Mouse (Mus musculus): ENCODE data around the gene Map2k7.

Map2k7 gene

DNA sequence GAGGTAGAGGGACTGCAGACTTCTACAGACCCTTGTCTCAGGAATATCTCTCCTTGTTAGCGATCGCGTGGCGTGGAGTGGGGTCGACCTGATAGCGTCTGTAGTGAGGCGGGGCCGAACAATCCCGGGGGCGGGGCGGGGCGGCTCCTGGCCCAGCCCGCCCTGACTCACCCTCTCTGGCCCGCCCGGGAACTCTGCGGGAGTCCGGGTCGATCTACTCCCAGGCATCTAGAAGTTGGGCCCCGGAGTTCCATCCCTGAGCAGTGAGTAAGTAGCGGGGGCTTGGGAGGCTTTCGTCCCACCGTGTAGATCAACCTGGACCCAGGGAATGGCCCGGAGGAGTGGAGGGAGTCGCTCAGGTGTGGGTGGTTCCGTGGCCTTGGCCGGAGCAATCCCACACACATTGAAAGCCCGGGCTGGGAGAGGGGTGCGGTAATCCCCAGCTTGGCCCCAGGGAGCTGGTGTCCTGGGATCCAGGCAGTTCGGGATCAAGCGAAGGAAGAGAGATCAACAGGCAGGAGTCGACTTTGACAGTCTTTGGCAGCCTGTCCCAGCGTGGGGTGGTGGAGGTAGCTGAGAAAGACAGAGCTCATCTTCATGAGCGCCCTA lies 11.7 kb upstream of the Map2k7 start, which contains the start of gene Lrrc8e:
Gene Lrrc8e (plus strand): TSS at position 89 of the 609 bp plus-strand sequence.
- peak; percentile 81 for DNase-seq

DNA sequence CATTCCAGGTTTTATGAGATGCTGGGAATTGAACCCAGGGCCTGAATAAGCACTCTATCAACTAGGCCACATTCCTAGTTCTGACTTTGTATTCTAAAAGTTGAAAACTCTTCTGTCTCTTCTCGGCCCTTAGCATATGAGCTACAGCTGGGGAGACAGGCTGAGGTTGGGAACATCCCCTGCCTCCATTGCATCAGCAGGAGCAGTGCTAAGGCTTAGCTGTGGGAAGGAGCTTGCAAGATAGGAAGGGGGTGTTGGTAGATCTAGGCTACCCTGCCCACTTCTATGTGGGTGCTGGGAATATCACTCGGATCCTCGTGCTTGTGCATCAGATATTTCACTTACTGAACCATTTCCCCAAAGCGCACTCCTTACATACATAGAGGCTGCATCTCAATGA lies 10.6 kb upstream of the Map2k7 start:
- peak; percentile 66 for DNase-seq

DNA sequence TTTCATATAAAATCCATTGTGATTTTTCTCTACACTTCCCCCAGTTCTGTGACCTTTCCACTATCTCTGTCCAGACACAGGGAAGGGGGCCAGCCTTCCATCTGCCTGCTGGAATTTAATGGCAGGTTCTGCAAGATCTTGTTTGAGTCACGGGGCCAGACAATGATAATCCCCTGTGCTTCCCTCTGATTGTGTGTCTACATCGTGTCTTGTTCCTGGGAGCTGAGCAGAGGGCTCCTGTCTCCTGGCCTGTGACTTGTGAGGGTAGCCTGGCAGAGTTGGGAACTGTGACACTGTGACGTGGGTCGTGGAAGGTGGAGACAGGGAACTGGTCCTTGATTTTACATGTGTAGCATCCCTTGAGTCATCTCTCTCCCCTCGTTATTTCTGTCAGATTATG lies 8.8 kb upstream of the Map2k7 start:
- DNase-seq: peak; percentile 64

DNA sequence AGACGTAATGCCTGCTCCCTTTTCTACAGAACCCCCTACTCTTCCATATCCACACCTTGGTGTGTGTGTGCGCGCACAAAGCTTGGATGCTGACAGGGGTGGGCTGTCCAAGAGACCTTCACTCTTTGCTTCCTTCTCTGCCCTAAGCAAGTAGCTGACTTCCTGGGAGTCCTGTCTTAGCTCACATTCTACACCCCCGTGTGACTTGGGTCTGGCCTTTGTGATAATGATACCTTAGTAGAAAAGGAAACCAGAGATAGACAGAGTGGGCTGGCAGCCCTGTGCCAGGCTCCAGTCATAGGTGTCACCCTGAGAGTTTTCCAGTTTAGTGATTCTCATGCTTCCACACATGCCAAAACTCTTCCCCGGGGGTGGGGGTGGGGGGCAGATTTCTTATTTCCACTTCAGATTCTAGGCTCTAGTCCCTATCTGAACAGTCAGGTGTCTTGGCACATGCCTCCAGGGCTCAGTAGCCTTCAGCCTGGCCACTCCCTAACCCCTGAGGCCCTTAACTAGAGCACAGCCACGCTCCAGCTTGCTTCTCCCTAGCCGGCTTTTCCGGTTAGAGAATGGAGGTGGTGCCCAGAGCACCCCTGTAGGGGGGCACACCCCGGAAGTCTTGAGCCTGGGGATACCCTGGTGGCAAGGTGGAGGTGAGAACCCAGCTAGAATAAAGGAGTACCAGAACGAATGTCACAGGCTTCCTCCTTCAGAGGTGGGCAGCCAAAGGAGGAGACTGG lies 7.8 kb upstream of the Map2k7 start:
- DNase-seq: peak; percentile 88

DNA sequence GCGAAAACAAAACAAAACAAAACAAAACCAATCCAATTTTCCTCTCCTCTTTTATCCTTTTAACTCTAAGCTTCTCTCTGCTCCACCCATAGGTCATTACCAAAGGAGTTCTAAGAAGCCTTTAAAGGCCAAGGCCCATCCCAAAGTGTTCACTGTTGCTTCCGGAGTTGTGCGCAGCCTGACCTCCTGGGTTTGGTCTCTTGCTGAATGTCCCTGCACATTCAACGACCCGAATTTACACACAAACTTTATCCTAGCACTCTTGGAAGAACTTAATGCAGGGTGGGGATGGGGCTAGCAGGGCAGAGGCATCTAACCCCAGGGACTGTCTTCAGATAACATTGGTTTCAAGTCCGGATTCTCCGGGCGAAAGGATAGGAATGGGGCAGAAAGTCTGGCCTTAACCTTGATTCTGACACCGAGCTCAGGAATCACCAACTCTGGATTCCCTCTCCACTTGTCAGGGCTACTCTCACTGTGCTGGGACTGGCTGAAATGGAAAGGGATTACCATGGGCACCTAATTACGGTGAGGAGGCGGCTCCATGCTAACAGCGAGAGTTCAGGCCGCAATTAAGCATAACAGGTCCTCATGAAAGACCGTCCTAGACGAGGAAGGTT lies 616 bp upstream of the Map2k7 start:
- DNase-seq: no peak

DNA sequence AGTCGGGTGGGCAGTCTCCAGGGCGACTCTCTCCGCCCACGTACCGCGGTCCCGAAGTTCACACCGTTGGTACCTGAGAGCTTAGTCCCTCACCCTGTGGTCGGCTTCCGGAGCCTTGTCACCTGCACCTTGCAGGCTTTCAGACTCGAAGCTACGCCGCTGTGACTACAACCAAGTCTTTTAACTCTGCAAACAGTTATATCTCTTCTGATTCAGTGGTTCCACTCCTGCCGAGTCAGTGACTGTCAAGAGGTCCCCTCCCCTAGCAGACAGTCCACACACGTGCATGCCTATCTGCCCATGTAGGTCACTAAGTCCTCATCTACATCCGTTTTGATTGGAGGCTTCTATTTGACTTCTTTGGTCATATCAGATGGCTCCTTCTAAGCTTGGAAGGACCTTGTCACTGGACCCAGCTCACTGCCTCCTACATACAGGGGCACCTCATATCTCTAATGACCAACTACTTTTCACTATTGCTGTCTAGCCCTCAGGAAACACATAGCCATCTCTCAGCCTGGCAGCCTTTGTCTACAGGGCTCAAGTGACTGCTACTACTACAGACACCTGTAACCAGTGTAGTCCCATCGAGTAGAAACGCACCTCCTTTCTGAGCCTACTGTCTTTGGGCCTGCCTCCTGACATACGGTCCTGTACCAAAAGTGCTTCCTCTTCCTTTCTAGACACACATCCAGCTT lies 802 bp downstream of the Map2k7 start:
- DNase-seq: peak; percentile 92

DNA sequence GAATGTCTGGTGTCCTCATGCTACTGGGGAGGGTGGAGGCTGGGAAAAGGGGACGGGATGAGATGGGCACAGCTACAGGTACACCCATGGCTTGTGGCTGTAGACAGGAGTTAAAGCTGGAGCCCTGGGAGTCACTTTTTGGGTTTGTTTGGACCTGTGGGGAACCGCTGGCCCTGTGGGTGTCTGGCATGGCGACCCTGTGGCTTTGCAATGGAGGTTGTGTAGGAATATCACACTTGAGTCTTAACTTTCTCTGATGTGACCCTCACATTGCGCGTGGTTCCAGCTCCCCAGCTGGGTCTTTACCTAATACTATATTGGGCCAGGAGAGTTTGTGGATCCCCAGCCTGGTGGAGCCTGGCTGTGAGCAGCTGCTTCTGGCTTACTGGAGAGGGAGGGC lies 6.5 kb downstream of the Map2k7 start:
- DNase-seq: peak; percentile 90

DNA sequence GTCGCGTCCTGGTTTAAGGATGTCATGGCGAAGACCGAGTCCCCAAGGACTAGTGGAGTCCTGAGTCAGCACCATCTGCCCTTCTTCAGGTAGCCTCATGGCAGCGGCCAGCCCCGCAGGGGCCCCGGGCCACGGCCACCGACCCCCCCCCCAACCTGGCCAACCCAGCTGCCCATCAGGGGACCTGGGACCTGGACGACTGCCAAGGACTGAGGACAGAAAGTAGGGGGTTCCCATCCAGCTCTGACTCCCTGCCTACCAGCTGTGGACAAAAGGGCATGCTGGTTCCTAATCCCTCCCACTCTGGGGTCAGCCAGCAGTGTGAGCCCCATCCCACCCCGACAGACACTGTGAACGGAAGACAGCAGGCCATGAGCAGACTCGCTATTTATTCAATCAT lies 7.2 kb downstream of the Map2k7 start:
- DNase-seq: peak; percentile 91

DNA sequence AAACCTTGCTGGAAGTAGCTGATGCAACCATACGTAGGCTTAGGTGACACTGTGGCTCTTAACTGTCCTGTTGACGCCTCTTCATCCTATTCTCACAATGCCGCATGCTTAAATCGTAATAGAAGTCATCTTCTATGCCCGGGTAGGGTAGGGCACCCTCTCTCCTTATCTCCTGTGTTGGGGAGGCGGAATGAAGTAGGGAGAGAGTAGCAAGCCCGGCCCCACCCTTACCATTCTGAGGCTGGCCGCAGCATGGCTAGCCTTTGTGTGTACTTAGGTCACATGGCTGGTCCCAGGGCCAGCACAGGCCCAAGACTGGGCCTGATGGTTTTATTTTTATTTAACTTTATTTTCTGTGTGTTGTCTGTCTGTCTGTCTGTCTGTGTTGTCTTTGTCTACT lies 8.7 kb downstream of the Map2k7 start:
- peak; percentile 70 for DNase-seq

DNA sequence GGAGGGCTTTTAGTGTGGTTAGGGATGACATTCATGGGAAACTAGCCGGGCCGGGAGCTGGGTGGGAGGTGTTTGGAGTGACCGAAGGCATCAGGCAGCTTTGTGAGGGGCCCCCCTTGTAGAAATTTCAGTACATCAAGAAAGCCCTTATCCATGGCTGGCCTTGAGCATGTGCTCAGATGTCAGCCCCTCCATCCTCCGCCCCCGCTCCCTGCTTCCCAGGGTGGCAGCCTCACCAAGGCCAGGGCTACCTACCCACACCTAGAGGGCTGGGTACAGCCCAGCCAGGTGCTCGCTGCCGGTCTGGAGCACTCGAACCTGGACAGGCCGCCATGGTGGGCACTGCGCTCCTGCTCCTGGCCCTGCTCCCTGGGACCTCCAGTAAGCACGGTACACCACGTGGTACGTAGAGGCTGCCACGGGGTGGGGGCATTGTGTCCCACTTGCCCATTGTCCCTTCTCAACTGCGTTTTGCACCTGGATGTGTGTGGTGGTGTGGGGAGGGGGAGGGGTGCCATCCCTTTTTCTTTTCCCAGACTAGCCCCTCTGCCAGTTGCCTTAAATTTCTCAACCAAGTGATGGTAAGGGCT lies 9.5 kb downstream of the Map2k7 start, which contains the start of gene Tgfbr3l:
Gene Tgfbr3l (plus strand): TSS at position 264 of the 590 bp plus-strand sequence.
- DNase-seq: peak; percentile 91

DNA sequence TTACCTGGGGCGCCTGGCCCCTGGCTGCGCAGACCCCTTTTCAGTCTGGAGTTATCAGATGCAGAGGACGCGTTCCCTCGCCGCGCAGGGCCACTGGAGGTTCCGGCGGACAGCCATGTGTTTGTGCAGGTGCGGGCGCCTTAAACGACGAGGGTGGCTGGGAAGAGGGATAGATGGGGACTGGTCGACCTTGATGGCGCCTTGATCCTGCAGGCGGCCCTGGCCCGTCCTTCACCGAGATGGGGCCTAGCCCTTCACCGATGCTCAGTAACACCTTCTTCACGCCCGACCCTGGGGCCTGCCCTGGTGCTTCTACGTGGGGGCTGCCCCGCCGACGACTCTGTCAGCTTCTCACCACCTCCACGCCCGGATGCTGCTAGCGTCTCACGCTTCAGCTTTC lies 10.7 kb downstream of the Map2k7 start:
- DNase-seq: peak; percentile 93

DNA sequence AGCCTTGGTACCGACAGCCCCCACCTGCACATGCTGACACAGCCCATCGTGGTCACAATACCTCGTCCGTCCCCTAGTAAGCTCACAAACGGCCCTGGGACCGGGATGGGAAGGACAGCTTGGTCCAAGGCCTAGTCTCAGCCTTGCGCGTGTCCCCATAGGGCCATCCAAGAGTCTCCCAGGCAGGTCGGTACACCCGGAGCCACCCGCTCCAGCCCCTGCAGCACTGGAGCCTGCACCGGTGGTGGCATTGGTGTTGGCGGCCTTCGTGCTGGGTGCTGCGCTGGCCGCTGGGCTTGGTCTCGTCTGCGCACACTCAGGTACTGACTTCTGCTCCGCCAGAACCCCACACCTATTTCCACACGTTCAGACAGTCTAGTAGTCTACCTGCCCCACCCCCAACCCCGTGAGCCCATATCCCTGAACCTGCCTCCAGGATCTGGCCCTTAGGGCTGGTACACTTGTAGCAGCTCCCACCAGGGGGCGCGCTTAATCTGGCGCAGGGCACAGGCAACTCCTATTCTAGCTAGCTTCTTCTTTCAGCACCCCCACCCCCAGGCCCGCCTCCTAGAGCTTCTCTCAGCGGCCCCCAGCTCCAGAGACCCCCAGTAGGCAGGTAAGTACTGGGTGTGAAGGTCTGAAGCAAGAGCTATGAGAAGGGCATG lies 11.9 kb downstream of the Map2k7 start:
- peak; percentile 98 for DNase-seq

DNA sequence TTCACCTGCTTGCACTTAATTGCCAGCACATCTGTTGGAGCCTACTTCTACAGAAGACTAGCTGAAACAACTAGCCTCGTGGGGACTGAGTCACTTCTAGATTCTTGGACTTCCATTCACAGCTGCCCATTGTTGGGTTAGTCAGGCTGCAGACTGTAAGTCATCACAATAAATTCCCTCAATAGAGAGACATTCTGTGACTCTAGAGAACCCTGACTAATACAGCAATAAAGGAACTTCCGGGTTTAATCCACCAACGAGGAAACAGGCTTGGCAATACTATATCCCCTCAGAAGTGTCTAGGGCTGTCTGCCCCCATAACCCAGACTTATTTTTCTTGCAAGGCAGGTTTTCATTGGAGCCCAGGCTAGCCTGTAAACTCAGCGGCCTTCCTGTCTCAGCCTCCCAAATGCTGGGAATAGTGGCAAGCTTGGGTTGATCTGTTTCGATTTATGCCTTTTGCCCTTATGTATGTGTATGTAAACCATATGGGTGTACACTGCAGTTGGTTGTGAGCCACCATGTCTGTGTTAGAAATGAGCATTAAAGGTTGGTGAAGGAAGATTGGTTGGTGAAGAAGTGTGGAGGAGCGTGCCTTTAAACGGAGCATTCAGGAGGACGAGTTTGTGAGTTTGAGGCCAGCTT lies 13.7 kb downstream of the Map2k7 start:
- DNase-seq: peak; percentile 88

DNA sequence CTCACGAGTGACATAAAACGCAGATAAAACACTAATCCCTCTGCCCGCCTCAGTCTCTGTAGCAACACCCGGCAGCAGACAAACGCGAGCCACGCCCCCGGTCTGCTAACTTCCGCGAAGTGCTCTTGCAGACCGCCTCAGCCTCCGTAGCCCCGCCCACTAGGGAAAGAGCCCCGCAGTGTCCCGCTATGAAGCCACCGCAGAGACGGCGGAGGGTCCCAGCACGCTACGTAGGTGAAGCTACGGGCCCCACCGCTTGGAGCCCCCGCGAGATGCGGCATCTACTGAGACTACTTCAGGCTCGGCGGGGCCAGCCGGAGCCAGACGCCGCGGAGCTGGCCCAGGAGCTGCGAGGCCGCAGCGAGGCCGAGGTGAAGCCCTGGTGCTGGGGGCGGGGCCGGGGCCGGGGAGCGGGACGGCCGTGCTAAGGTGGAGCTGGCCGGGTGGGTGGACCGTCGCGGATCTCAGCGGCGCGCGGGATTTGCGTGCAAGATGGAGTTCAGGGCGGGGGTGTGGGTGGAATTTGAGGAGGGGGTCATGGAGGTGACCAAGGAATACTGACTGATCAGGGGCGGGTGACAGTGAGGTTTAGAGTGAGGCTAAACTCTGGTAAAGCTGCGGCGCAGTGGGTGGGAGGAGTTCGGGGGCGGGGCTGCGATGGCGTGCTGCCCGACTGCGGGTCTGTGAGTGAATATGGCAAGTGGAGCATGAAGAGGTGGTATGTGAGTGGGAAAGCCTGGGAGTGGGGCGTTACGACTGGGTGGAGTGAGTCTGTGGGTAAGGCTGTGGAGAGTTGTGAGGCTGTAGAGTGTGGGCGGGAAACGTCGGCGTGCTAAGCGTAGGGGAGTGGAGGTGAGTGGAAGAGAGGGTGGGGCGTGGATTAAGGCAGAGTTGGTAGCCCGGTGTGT lies 14.6 kb downstream of the Map2k7 start, which contains the start of gene Snapc2:
Gene Snapc2 (plus strand): TSS at position 147 of the 908 bp plus-strand sequence.
- DNase-seq: peak; percentile 99

DNA sequence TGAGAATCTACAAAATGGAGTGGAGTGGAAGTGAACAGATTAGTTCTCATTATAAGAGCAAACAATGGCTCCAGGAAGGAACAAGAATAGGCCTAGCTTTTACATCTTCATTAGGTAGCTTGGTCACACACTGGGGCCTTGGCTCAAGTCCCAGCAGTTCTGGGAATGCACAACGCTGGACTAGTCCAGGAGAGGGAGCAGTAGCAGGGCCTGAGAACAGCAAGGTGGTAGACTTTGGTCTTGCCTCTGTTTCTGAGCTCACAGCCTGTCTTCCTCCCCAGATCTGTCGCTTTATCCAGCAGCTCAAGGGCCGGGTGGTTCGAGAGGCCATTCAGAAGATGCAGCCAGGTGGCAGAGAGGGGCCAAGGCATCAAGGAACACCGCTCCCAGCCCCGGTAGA lies 15.5 kb downstream of the Map2k7 start:
- peak; percentile 89 for DNase-seq

DNA sequence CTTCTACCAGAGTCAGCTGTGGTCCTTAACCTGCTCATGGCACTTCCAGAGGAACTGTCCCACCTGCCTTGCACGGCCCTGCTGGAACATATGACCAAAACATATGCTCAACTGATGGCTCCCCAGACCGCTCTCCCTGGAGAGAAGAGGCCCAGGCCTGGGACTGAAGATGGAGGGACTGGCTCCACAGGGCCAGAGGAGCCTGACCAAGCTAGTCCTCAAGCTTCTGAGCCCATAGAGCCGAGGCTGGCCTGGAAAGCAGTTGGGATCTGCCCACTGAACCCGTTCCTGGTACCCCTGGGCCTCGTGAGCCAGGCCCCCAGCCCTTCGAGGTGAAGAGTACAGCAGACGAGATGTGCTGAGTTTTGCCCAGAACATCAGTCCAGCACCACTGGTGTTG lies 16.9 kb downstream of the Map2k7 start:
- DNase-seq: peak; percentile 90

DNA sequence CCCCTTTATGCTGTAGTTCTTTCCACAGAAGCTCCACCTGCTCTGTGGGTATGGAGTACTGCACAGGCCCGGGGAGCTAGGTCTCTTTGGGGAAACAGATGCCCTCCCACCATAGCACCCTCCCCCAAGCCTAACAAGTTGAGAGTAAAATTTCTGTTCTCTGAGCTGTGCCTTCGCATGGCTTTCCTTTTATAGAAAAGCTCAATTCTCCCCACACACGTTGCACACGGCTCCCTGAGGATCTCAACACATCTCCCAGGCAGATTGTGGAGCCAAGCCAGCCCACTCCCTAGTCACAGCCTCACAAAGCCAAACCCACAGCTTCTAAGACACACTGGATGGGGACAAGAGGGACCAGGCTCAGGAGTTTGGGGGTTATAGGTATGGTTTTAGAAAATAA lies 18.4 kb downstream of the Map2k7 start:
- DNase-seq: peak; percentile 81

DNA sequence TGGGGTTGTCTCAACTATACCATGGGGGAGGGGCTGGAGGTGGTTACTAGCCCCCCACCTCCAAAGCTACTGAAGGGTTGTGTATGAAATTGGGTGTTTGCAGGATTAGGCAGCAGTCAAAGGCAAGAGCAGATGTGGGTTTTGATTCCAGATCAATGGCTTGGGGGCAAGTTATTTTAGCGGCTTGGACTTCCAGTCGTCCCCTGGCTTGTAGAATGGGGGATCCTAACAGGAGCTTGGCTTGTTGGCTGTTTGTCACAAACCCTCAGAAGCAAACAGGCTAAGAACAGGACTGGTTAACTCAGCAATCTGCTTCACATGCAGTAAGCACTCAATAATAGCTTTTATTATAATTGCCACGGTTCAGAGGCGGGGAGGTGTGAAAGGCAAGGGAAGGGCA lies 18.8 kb downstream of the Map2k7 start:
- DNase-seq: peak; percentile 74

DNA sequence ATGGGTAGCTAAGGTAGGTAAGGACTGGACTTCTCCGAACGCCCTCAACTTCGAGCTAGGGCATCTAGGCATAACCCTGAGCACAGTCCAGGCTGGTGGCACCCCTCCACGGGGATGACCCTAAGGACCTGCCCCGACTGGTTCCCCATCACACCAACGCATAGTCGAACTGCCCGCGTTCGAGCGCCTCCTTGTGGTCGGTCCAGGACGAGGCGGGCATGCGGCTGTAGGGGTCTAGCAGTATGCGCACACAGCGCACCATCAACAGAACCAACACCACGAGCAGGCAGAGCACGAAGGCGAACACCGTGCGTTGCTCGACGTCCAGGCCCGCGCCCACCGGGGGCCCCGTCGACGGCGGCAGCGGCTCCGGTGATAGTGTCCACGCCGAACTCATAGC lies 19.7 kb downstream of the Map2k7 start:
- peak; percentile 95 for DNase-seq

DNA sequence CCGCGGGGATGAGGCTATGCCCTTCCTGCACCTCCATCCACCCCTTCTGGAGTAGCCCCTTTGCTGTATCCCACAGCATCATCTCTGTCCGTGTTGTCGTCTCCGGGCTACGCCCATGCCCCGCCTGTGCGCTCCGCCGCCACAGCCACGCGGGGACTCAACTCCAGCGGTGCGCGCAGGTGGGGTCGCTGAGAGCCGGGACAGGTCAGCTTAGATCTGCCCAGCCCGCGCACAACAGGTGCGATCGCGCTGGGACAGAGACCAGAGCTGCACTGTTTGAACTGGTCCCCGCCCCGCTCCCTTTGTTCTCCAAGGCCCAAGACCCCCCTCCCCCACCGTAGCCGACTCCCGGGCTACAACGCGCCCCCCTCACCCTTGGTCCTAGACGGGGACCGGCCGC lies 20.1 kb downstream of the Map2k7 start:
- DNase-seq: peak; percentile 96
